Mouse (Mus musculus) liver, postnatal 0 days (tissue): Measurements from ENCODE around the gene Uxs1.

Source experiments
- CTCF ChIP-seq: sonication (generic); IDR thresholded peaks from 2 replicates; pipeline ENCODE4 v1.5.1; 2016; ENCODE audit warnings: antibody characterized with exemption, low read depth
- EP300 ChIP-seq: IDR thresholded peaks from 2 replicates; pipeline ENCODE4 v1.6.1; 2016; ENCODE audit warnings: antibody characterized with exemption, low read depth, mild to moderate bottlenecking

DNA sequence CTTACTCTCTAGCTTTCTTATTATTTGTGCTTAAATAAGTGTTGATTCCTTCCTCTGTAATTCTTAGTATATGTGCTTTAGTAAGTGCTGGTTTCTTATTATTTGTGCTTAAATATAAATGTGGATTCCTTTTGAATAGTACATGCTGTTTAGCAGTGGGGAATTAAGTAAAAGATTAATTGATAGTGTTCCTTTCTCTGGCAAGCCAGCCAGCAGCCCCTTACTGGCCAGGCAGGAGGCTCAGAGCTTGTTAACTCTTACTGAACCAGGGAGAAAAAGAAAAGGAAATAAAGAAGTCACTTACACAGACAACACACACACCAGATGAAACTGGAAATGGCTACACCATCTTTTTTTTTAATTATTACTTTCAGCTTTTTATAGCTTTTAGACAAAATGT is 37.2 kb upstream of the Uxs1 start:
- TF ChIP-seq CTCF, result no peak
- TF ChIP-seq EP300, result no peak
